Mouse (Mus musculus) kidney, postnatal 0 days (tissue): ENCODE data around the gene H3f3b. TPM values are rescaled to one million over a fixed set of nuclear protein-coding genes. Genes with fewer than 3 reads are reported as not detected.

Experiments used
- ATAC-seq: fragments of 200-750 bp; cut with Nextera tagmentation; replicated peaks from 2 replicates; pipeline ENCODE4 v1.8.0; 2017; ENCODE audit warnings: low read depth, moderate number of reproducible peaks, moderate TSS enrichment, moderate library complexity; ENCODE audit not compliant: low FRiP score
- DNase-seq: peaks from one replicate; pipeline ENCODE4 v3.0.0-alpha.2; 2016; ENCODE audit warnings: low spot score
- H3K27ac ChIP-seq: fragments of 300-500 bp; sonication (generic); 2 replicates; pipeline ENCODE4 v1.5.1; 2014; ENCODE audit warnings: mild to moderate bottlenecking
- H3K27me3 ChIP-seq: fragments of 300-500 bp; sonication (generic); 2 replicates; pipeline ENCODE4 v1.6.1; 2014; ENCODE audit warnings: low read length, mixed read lengths; ENCODE audit not compliant: insufficient read depth
- H3K36me3 ChIP-seq: fragments of 300-500 bp; sonication (generic); 2 replicates; pipeline ENCODE4 v1.6.1; 2014; ENCODE audit warnings: low read length, mixed read lengths; ENCODE audit not compliant: insufficient read depth
- H3K4me1 ChIP-seq: fragments of 300-500 bp; sonication (generic); replicated peaks from 2 replicates; pipeline ENCODE4 v1.6.1; 2014; ENCODE audit warnings: antibody characterized with exemption, low read length, mixed read lengths; ENCODE audit not compliant: insufficient read depth
- H3K4me2 ChIP-seq: fragments of 300-500 bp; sonication (generic); 2 replicates; pipeline ENCODE4 v1.6.1; 2014; ENCODE audit warnings: mild to moderate bottlenecking, low read length, moderate library complexity, mixed read lengths
- H3K4me3 ChIP-seq: fragments of 300-500 bp; sonication (generic); replicated peaks from 2 replicates; pipeline ENCODE4 v1.5.1; 2014; ENCODE audit warnings: low read depth, low read length
- H3K9ac ChIP-seq: fragments of 300-500 bp; sonication (generic); 2 replicates; pipeline ENCODE4 v1.6.1; 2014; ENCODE audit warnings: low read depth, low read length
- H3K9me3 ChIP-seq: fragments of 300-500 bp; sonication (generic); replicated peaks from 2 replicates; pipeline ENCODE4 v1.6.1; 2016; ENCODE audit warnings: low read length, inconsistent platforms, mixed read lengths
- CTCF ChIP-seq: IDR thresholded peaks from 2 replicates; pipeline ENCODE4 v1.5.1; 2016; ENCODE audit warnings: antibody characterized with exemption, low read depth, mild to moderate bottlenecking, moderate library complexity
- WGBS: fragments of 180-500 bp; shearing (Covaris S2); extraction: QIAGEN DNeasy Blood & Tissue Kit; methylation state at CpG from one replicate; pipeline ENCODE4 v1.1.7; 2014; 5-methylcytosine and 5-hydroxymethylcytosine counted together
- polyA plus RNA-seq: library from polyadenylated mRNA; unstranded; fragments of >200 nt; fragmentation: Nextera tagmentation; extraction: Ambion mirVana; gene quantifications from 2 replicates; pipeline ENCODE4 v1.2.1, GENCODE M21; 2015

The H3f3b gene
- polyA plus RNA-seq, 1 experiment from 2014 or later = 1,980 TPM

GRCm38 (mm10) chr11:116041833-116042232, 14.1 kb upstream of the H3f3b start:
- no peaks in the 10 kb centered on the region for H3K9me3 ChIP-seq
- no peak for TF ChIP-seq CTCF
- no peaks in the 10 kb centered on the region for H3K4me1 ChIP-seq
- H3K4me3 ChIP-seq = no peak overlapping the region
- DNase-seq = no peak
- no peak for ATAC-seq
- 93% methylated on average over 2 of the region's 2 CpGs for WGBS
- H3K36me3 ChIP-seq = peaks cover 23% of the 10 kb centered on the region; the same call in 1 of the 2 replicates
- H3K4me2 ChIP-seq = no peak overlapping the region
- no peak overlapping the region for H3K9ac ChIP-seq
- no peak overlapping the region for H3K27ac ChIP-seq
- H3K27me3 ChIP-seq = no peaks in the 10 kb centered on the region

- ATAC-seq = no peak
- 81% methylated on average over 6 of the region's 6 CpGs for WGBS
Measured at GRCm38 (mm10) chr11:116040593-116040992, 12.8 kb upstream of the H3f3b start.

GRCm38 (mm10) chr11:116037826-116038225, 10.1 kb upstream of the H3f3b start:
- Histone ChIP-seq H3K27ac (no peak overlapping the region), H3K9me3 (no peaks in the 10 kb centered on the region), H3K27me3 (no peaks in the 10 kb centered on the region), H3K9ac (no peak overlapping the region), H3K4me1 (no peaks in the 10 kb centered on the region), H3K4me2 (no peak overlapping the region), H3K4me3 (no peak overlapping the region), H3K36me3 (peaks cover 16% of the 10 kb centered on the region; the same call in 1 of the 2 replicates)
- no peak for DNase-seq
- TF ChIP-seq CTCF = no peak
- 84% methylated on average over 9 of the region's 9 CpGs for WGBS
- ATAC-seq = no peak

More at GRCm38 (mm10) chr11:116040593-116040992, 12.8 kb upstream of the H3f3b start:
- Histone ChIP-seq H3K27ac (no peak overlapping the region), H3K4me2 (no peak overlapping the region), H3K36me3 (peaks cover 18% of the 10 kb centered on the region; the same call in 1 of the 2 replicates), H3K27me3 (no peaks in the 10 kb centered on the region), H3K4me1 (no peaks in the 10 kb centered on the region), H3K4me3 (no peak overlapping the region), H3K9ac (no peak overlapping the region), H3K9me3 (no peaks in the 10 kb centered on the region)
- DNase-seq = no peak
- no peak for TF ChIP-seq CTCF

- no peaks in the 10 kb centered on the region for H3K27me3 ChIP-seq
- peaks cover 2% of the 10 kb centered on the region for H3K4me1 ChIP-seq
- 55% methylated on average over 3 of the region's 3 CpGs for WGBS
- ATAC-seq = no peak
- no peak for TF ChIP-seq CTCF
- H3K4me2 ChIP-seq = no peak overlapping the region
- no peak overlapping the region for H3K9ac ChIP-seq
- H3K27ac ChIP-seq = no peak overlapping the region
- H3K36me3 ChIP-seq = peaks cover 16% of the 10 kb centered on the region; the same call in 1 of the 2 replicates
- DNase-seq = no peak
- no peak overlapping the region for H3K4me3 ChIP-seq
- no peaks in the 10 kb centered on the region for H3K9me3 ChIP-seq
Measured at GRCm38 (mm10) chr11:116036671-116037070, 8.9 kb upstream of the H3f3b start.

GRCm38 (mm10) chr11:116034584-116034983, 6.8 kb upstream of the H3f3b start:
- H3K27me3 ChIP-seq = no peaks in the 10 kb centered on the region
- ATAC-seq = no peak
- H3K9me3 ChIP-seq = no peaks in the 10 kb centered on the region
- H3K4me1 ChIP-seq = peaks cover 10% of the 10 kb centered on the region
- 92% methylated on average over 6 of the region's 6 CpGs for WGBS
- H3K36me3 ChIP-seq = peaks cover 4% of the 10 kb centered on the region; the same call in 1 of the 2 replicates
- no peak overlapping the region for H3K9ac ChIP-seq
- no peak for TF ChIP-seq CTCF
- no peak for DNase-seq
- H3K4me3 ChIP-seq = no peak overlapping the region
- no peak overlapping the region for H3K27ac ChIP-seq
- H3K4me2 ChIP-seq = no peak overlapping the region

GRCm38 (mm10) chr11:116030898-116031845, 3.4 kb upstream of the H3f3b start:
- H3K4me2 ChIP-seq = peak overlapping the region; percentile 67
- H3K4me3 ChIP-seq = peak overlapping the region; percentile 69
- H3K9ac ChIP-seq = peak overlapping the region; percentile 83
- WGBS = 24% methylated on average over 14 of the region's 14 CpGs
- H3K4me1 ChIP-seq = peaks cover 10% of the 10 kb centered on the region
- H3K9me3 ChIP-seq = no peaks in the 10 kb centered on the region
- DNase-seq = peak; percentile 58
- no peak for TF ChIP-seq CTCF
- peak; percentile 19 for ATAC-seq
- peak overlapping the region; percentile 99 for H3K27ac ChIP-seq
- no peaks in the 10 kb centered on the region for H3K27me3 ChIP-seq
- no peaks in the 10 kb centered on the region for H3K36me3 ChIP-seq
